Mouse (Mus musculus) liver, adult 2 months (tissue): ENCODE measurements around the gene Fndc4.

ENCODE experiments used
- CTCF ChIP-seq: fragments of 200-500 bp; IDR thresholded peaks from 2 replicates; pipeline ENCODE4 v1.5.1; 2011; ENCODE audit warnings: low read depth, low read length, control low read depth
- POLR2A ChIP-seq: fragments of 200-500 bp; IDR thresholded peaks from 2 replicates; pipeline ENCODE4 v1.6.1; 2011; ENCODE audit warnings: low read length, control low read depth; ENCODE audit not compliant: insufficient read depth; ENCODE audit errors: extremely low read depth

DNA sequence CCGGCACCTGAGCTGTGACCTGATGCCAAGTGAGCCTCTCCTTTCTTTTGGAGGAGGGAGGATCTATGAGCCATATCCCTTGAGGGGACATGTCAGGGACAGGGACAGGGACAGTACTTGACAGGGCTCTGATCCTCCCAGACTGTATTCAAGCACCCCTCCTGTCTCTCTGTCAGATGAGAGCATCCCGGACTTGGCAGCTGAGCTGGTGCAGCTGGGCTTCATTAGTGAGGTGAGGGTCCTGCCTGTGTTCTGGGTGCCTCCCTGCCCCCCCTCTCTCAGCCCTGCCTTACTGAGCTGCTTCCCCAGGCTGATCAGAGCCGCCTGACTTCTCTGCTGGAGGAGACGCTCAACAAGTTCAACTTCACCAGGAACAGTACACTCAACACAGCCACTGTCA, 45.2 kb downstream of the Fndc4 start:
- no peak for TF ChIP-seq POLR2A
- no peak for TF ChIP-seq CTCF
